Mouse (Mus musculus) forebrain, embryonic 14.5 days (tissue): ENCODE measurements around the gene Mcf2l. TPM values are rescaled to one million over a fixed set of nuclear protein-coding genes. Genes with fewer than 3 reads are reported as not detected.

Experiments used
- ATAC-seq: fragments of 200-750 bp; cut with Nextera tagmentation; 2 replicates; pipeline ENCODE4 v1.8.0; 2017; ENCODE audit warnings: mild to moderate bottlenecking, moderate library complexity
- DNase-seq: peaks from one replicate; pipeline ENCODE4 v3.0.0-alpha.2; 2015; ENCODE audit warnings: low spot score
- H3K27ac ChIP-seq: fragments of 300-500 bp; sonication (generic); 2 replicates; pipeline ENCODE4 v1.5.1; 2014; ENCODE audit warnings: low read depth, mild to moderate bottlenecking, control low read depth, low read length, moderate library complexity
- H3K27me3 ChIP-seq: fragments of 300-500 bp; sonication (generic); replicated peaks from 2 replicates; pipeline ENCODE4 v1.6.1; 2014; ENCODE audit warnings: low read length, control low read depth, mixed read lengths; ENCODE audit not compliant: control insufficient read depth, insufficient read depth
- H3K36me3 ChIP-seq: fragments of 300-500 bp; sonication (generic); 2 replicates; pipeline ENCODE4 v1.6.1; 2014; ENCODE audit warnings: low read length, control low read depth; ENCODE audit not compliant: control insufficient read depth, insufficient read depth
- H3K4me1 ChIP-seq: fragments of 300-500 bp; sonication (generic); 2 replicates; pipeline ENCODE4 v1.6.1; 2014; ENCODE audit warnings: antibody characterized with exemption, low read length, control low read depth; ENCODE audit not compliant: control insufficient read depth, insufficient read depth
- H3K4me2 ChIP-seq: fragments of 300-500 bp; sonication (generic); 2 replicates; pipeline ENCODE4 v1.6.1; 2014; ENCODE audit warnings: mild to moderate bottlenecking, control low read depth, low read length
- H3K4me3 ChIP-seq: fragments of 300-500 bp; sonication (generic); 2 replicates; pipeline ENCODE4 v1.5.1; 2014; ENCODE audit warnings: low read depth, low read length, control low read depth
- H3K9ac ChIP-seq: fragments of 300-500 bp; sonication (generic); 2 replicates; pipeline ENCODE4 v1.6.1; 2014; ENCODE audit warnings: mild to moderate bottlenecking, low read length, control low read depth, moderate library complexity
- H3K9me3 ChIP-seq: fragments of 300-500 bp; sonication (generic); replicated peaks from 2 replicates; pipeline ENCODE4 v1.6.1; 2016; ENCODE audit warnings: low read length, control low read depth, mixed read lengths; ENCODE audit not compliant: control insufficient read depth
- WGBS: fragments of 180-500 bp; shearing (Covaris S2); extraction: QIAGEN DNeasy Blood & Tissue Kit; methylation state at CpG from one replicate; pipeline ENCODE4 v1.1.7; 2014; 5-methylcytosine and 5-hydroxymethylcytosine counted together
- polyA plus RNA-seq: library from polyadenylated mRNA; unstranded; fragments of >200 nt; fragmentation: Nextera tagmentation; extraction: Ambion mirVana; gene quantifications from 2 replicates; pipeline ENCODE4 v1.2.1, GENCODE M21; 2014

Mcf2l gene
- polyA plus RNA-seq, 1 experiment from 2014 or later = 85.2 TPM

GRCm38 (mm10) chr8:12960609-12961008 is 87.0 kb downstream of the Mcf2l start:
- Histone ChIP-seq H3K36me3 (peaks cover 25% of the 10 kb centered on the region), H3K27ac (no peak overlapping the region), H3K27me3 (no peaks in the 10 kb centered on the region), H3K4me3 (no peak overlapping the region), H3K4me1 (peaks cover 13% of the 10 kb centered on the region; the same call in 1 of the 2 replicates), H3K4me2 (no peak overlapping the region), H3K9ac (no peak overlapping the region), H3K9me3 (no peaks in the 10 kb centered on the region)
- no peak for DNase-seq
- 91% methylated on average over 2 of the region's 2 CpGs for WGBS
- no peak for ATAC-seq

GRCm38 (mm10) chr8:12961211-12961610 is 87.6 kb downstream of the Mcf2l start:
- Histone ChIP-seq H3K36me3 (peaks cover 31% of the 10 kb centered on the region), H3K4me2 (no peak overlapping the region), H3K9ac (no peak overlapping the region), H3K27ac (no peak overlapping the region), H3K27me3 (no peaks in the 10 kb centered on the region), H3K4me1 (peaks cover 13% of the 10 kb centered on the region; the same call in 1 of the 2 replicates), H3K9me3 (no peaks in the 10 kb centered on the region), H3K4me3 (no peak overlapping the region)
- 60% methylated on average over 2 of the region's 2 CpGs for WGBS
- DNase-seq (no peak), ATAC-seq (no peak)

- DNase-seq (no peak), ATAC-seq (no peak)
- H3K9ac ChIP-seq = no peak overlapping the region
- H3K4me3 ChIP-seq = no peak overlapping the region
- H3K4me1 ChIP-seq = peaks cover 12% of the 10 kb centered on the region; the same call in 1 of the 2 replicates
- H3K27me3 ChIP-seq = no peaks in the 10 kb centered on the region
- H3K36me3 ChIP-seq = peaks cover 31% of the 10 kb centered on the region
- H3K9me3 ChIP-seq = no peaks in the 10 kb centered on the region
- no peak overlapping the region for H3K27ac ChIP-seq
- WGBS = 73% methylated on average over 8 of the region's 8 CpGs
- no peak overlapping the region for H3K4me2 ChIP-seq
Measured at GRCm38 (mm10) chr8:12961821-12962534, 88.4 kb downstream of the Mcf2l start.

- Histone ChIP-seq H3K4me1 (peaks cover 4% of the 10 kb centered on the region; the same call in 1 of the 2 replicates), H3K9me3 (no peaks in the 10 kb centered on the region), H3K4me3 (no peak overlapping the region), H3K36me3 (peaks cover 31% of the 10 kb centered on the region), H3K9ac (no peak overlapping the region), H3K4me2 (no peak overlapping the region), H3K27me3 (no peaks in the 10 kb centered on the region), H3K27ac (no peak overlapping the region)
- ATAC-seq (no peak), DNase-seq (no peak)
- WGBS = 69% methylated on average over 13 of the region's 13 CpGs
Measured at GRCm38 (mm10) chr8:12962541-12963380, 89.2 kb downstream of the Mcf2l start.

GRCm38 (mm10) chr8:12976290-12976689 is 102.7 kb downstream of the Mcf2l start:
- H3K27me3 ChIP-seq = no peaks in the 10 kb centered on the region
- H3K4me1 ChIP-seq = no peaks in the 10 kb centered on the region
- H3K27ac ChIP-seq = no peak overlapping the region
- no peak overlapping the region for H3K9ac ChIP-seq
- H3K36me3 ChIP-seq = peaks cover 60% of the 10 kb centered on the region
- no peak for ATAC-seq
- no peaks in the 10 kb centered on the region for H3K9me3 ChIP-seq
- H3K4me2 ChIP-seq = no peak overlapping the region
- DNase-seq = no peak
- H3K4me3 ChIP-seq = no peak overlapping the region
- WGBS = 87% methylated on average over 11 of the region's 11 CpGs

GRCm38 (mm10) chr8:12976723-12977122 is 103.1 kb downstream of the Mcf2l start:
- Histone ChIP-seq H3K27ac (no peak overlapping the region), H3K4me2 (no peak overlapping the region), H3K27me3 (no peaks in the 10 kb centered on the region), H3K9ac (no peak overlapping the region), H3K4me3 (no peak overlapping the region), H3K4me1 (no peaks in the 10 kb centered on the region), H3K36me3 (peaks cover 60% of the 10 kb centered on the region), H3K9me3 (no peaks in the 10 kb centered on the region)
- ATAC-seq (no peak), DNase-seq (no peak)
- 54% methylated on average over 5 of the region's 5 CpGs for WGBS

GRCm38 (mm10) chr8:12977325-12977724 is 103.7 kb downstream of the Mcf2l start:
- Histone ChIP-seq H3K36me3 (peaks cover 61% of the 10 kb centered on the region), H3K27ac (no peak overlapping the region), H3K4me1 (no peaks in the 10 kb centered on the region), H3K27me3 (no peaks in the 10 kb centered on the region), H3K9me3 (no peaks in the 10 kb centered on the region), H3K4me3 (no peak overlapping the region), H3K9ac (no peak overlapping the region), H3K4me2 (no peak overlapping the region)
- DNase-seq (no peak), ATAC-seq (no peak)
- WGBS = 82% methylated on average over 12 of the region's 12 CpGs

GRCm38 (mm10) chr8:12978308-12978707 is 104.7 kb downstream of the Mcf2l start:
- H3K9ac ChIP-seq = no peak overlapping the region
- H3K27me3 ChIP-seq = no peaks in the 10 kb centered on the region
- no peak overlapping the region for H3K4me3 ChIP-seq
- H3K27ac ChIP-seq = no peak overlapping the region
- no peaks in the 10 kb centered on the region for H3K4me1 ChIP-seq
- H3K4me2 ChIP-seq = no peak overlapping the region
- ATAC-seq (no peak), DNase-seq (no peak)
- 65% methylated on average over 2 of the region's 2 CpGs for WGBS
- H3K9me3 ChIP-seq = no peaks in the 10 kb centered on the region
- peaks cover 61% of the 10 kb centered on the region for H3K36me3 ChIP-seq

GRCm38 (mm10) chr8:12978726-12979125 is 105.1 kb downstream of the Mcf2l start:
- Histone ChIP-seq H3K4me2 (no peak overlapping the region), H3K4me3 (no peak overlapping the region), H3K36me3 (peaks cover 61% of the 10 kb centered on the region), H3K9me3 (no peaks in the 10 kb centered on the region), H3K27me3 (no peaks in the 10 kb centered on the region), H3K4me1 (no peaks in the 10 kb centered on the region), H3K27ac (no peak overlapping the region), H3K9ac (no peak overlapping the region)
- peak; percentile 46; the same call in 1 of the 2 replicates for ATAC-seq
- 34% methylated on average over 5 of the region's 5 CpGs for WGBS
- DNase-seq = peak; percentile 73
